Mouse (Mus musculus): ENCODE measurements around the gene Snx29.

The Snx29 gene

DNA sequence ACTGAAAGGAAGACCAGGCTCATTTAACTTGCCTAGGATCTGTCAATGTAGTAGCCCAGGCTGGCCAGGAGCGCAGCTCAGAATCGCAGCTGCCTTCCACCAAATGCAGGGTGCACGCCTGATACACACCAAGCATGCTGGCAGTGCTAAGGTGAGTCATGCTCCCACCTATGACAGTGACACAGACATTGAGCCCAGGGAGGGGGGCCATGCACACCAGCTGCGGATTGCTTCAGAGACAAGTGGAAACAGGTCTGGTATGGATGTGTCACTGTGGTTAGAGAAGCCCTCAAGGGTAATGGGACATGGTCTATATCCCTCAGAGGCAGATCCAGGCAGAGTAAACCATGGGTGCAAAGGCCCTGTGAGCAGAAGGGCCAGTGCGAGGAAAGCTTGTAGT, 425.2 kb downstream of the Snx29 start:
- DNase-seq, result no peak

- no peak for DNase-seq
Measured at GRCm38 (mm10) chr16:11749111-11749510, 426.4 kb downstream of the Snx29 start.

GRCm38 (mm10) chr16:11750605-11751004, 427.9 kb downstream of the Snx29 start:
- DNase-seq, result no peak

GRCm38 (mm10) chr16:11752557-11752956, 429.8 kb downstream of the Snx29 start:
- DNase-seq, result no peak

DNA sequence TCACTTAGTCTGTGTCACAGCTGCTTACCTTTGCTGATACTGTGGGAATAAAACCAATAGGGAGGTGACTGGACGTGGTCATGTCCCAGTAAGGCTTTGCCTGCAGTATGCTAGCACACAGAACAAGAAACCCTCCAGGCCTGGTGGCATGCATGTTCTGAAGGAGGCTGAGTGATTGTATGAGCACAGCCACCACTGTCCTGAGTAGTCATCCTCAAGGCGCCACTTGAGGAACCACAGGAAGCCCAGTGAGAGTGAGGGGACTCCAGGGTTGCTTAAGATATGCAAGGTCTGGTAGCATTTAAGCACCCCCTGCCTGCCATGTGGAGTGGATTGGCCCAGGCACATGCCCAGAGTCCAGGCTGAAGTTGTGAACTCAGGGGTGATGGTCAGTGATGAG, 430.8 kb downstream of the Snx29 start:
- DNase-seq, result no peak

- no peak for DNase-seq
Measured at GRCm38 (mm10) chr16:11754136-11754535, 431.4 kb downstream of the Snx29 start.

- no peak for DNase-seq
Measured at GRCm38 (mm10) chr16:11755281-11756066, 432.8 kb downstream of the Snx29 start.

DNA sequence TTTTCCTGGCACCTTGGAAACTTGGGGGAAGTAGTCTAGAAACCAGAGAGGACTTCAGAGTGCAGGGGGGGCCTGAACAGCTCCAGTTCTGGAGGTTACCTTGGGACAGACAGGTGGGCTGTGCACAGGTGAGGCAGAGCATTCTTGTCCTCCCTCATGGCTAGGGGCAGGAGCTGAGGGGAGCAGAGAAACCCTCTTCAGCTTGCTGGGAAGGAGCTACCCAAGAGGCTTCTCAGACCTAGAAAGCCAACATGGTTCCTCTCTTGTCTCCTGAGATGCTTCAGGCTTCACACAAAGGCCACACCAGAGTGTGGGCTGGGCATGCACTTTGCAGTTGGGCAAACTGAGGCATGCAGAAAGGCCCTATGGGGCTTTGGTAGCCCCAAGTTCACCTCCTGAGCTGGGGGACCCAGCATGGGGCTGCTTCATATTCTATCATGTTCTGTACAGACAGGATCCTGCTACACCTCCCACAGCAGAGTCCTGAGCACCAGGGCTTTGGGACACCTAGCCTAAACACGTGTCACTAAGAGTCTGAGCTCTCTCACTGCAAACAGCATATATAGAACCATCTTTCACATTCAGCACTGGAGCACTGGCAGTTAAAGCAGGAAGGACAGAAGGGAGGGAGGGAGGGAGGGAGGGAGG, 434.0 kb downstream of the Snx29 start:
- DNase-seq, result no peak

- DNase-seq, result no peak
Measured at GRCm38 (mm10) chr16:11757471-11757870, 434.8 kb downstream of the Snx29 start.

DNA sequence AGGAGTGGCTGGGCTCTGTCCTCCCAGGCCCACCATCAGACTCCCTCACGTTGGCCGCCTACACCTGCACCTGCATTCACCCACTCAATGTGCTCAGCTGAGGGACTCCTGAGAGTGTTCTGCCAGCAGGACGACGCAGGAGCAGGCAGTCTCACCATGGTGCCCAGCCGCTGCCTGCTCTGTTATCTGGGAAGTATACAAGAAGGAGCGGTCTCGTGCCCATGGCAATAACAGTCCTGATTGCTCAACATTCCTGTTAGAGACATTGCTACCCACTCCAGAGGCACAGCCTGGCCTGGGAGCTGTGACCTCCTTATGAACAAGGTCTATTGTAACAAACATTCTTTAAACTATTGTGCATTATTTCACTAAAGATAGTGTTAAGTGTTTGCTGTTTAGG, 435.2 kb downstream of the Snx29 start:
- DNase-seq, result no peak

DNA sequence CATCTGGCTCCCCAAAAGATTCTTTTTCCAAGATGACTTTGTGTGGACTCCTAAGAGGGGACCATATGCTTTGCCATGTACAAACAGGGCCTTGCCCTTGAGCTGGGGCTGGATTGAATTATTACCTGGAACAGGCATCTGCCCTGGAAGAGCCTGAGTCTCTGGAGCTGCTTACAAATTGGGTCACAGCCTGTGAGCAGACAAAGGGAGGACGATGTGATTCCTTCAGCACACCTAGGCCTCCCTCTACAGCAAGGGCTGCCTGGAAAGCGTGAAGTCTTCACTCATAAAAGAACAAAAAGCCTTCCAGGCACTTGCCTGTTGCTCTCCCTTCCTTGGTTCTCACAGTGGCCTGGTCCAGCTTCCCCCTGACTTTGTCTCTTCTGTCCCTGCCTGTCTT, 449.6 kb downstream of the Snx29 start:
- no peak for DNase-seq

GRCm38 (mm10) chr16:11774321-11774720, 451.6 kb downstream of the Snx29 start:
- DNase-seq, result no peak

DNA sequence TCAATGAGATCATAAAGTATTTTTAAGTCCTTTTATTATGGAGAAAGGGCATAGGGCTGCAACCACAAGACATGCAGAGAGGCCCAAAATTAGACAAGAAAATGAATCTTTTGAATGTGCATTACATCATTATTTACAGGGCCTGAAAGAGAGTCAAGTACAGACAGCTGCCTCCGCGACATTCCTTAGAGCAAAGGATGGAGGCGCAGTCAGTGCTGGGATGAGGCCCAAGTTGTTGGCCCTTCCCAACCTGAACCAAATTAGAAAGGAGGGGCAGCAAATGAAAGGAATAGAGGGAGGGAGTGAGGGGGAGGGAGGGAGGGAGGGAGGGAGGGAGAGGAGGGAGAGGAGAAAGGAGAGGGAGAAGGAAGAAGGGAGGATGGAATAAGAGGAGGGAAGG, 453.8 kb downstream of the Snx29 start:
- no peak for DNase-seq

GRCm38 (mm10) chr16:11778191-11778590, 455.5 kb downstream of the Snx29 start:
- DNase-seq, result no peak

GRCm38 (mm10) chr16:11778715-11779460, 456.2 kb downstream of the Snx29 start:
- DNase-seq, result no peak

DNA sequence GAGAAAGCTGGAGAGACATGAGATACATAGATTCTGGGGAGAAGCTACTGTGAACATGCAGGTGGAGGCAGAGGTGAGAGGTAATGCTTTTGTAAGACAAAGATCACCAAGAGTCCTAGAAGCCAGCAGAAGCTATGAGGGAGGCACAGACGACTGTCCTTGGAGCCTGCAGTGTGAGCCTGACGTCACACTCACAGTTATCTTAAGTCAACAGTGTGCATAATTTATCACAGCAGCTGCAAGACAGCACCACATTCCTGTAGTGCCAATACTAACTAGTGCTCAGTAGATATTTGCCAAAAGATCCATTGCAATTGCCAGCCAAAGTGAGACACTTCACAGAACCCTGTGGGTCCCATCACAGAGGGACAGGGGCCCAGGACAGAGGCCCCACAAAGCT, 459.4 kb downstream of the Snx29 start:
- no peak for DNase-seq

- DNase-seq, result no peak
Measured at GRCm38 (mm10) chr16:11783337-11783736, 460.6 kb downstream of the Snx29 start.

DNA sequence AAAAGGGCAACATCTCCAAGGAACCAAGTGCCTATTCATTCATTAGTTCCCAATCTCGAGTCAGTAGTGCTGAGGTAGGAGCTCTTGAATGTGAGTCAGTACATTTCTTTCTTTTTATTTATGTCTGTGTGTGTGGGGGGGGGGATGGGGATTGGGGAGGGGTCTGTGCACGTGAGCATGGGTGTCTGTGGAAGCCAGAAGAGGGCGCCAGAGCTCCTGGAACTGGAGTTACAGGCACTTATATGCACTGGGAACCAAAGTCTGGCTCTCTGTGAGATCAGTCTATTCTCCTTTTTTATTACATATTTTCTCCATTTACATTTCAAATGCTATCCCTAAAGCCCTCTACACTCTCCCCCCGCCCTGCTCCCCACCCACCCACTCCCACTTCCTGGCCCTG, 461.6 kb downstream of the Snx29 start:
- no peak for DNase-seq

DNA sequence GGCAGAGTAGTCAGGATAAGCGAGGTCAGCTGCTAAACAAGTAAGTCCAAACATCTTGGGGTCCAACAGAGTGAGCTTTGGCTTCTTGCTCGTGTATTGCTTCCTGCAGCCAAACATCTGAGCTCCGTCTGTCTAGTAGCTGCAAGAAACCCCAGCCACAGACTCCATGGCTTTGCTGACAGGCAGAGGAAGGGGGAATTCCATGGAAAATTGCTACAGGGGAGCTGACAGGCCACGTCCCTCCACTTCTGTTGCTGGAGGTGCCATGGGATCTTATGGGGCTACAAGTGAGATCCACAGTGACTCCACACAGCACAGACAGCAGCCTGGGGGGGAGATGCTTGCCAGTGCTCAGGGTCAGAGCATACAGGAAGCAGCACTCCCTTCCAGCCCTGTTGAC, 463.1 kb downstream of the Snx29 start:
- no peak for DNase-seq

DNA sequence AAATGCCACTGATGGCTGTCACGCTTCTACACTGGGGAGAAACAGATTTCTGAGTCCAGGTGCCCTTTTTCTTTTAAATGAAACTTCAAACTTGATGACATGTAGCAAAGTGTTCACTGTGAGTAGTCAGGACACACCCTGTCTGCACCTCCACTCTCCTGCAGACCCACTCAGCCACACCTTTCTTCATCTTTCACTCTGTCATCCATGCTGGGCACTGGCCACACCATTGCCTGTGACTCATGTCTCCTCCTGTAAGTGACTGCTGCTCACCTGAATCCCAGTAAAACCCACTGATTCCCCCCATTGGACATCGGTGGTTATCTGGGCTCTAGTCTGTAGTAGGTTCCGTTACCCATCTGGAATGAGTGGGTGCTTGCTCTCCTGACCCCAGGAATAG, 467.8 kb downstream of the Snx29 start:
- DNase-seq, result no peak

DNA sequence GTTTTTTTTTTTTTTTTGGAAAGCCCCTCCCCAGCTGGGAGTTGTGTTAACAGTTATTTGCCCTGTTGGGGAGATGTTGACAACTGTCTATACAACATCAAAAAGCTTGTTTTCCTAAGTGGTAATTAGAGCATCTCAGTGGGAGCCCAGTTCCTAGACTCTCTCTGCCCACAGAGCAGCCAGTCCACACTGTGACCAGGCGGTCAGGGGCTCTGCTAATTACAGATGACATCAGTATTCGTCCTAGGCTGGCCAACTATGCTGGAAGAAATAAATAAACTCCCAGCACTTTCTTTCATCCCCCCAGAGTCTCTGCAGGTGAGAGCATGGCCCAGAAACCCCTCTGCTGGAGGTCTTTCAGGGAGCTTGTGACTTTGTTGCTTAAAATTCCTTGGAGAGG, 470.7 kb downstream of the Snx29 start:
- no peak for DNase-seq

DNA sequence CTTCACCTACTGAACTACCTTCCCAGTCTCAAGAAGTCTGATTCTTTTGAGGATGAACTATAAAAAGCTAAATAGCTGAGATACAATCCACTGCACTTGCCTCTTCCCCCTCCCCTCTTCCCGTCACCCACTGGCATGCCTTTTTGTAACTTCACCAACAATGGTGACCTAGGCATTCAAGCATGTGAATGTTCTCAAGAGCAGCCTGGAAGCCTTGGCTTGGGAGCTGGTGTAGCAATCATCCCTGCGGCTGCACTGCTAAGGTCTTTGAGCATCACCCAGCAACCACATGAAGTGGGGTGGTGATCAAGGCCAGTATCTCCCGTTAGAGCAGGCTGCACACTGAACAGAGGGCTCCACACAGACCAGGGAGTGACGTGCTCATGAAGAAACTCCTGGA, 471.9 kb downstream of the Snx29 start:
- DNase-seq, result no peak

DNA sequence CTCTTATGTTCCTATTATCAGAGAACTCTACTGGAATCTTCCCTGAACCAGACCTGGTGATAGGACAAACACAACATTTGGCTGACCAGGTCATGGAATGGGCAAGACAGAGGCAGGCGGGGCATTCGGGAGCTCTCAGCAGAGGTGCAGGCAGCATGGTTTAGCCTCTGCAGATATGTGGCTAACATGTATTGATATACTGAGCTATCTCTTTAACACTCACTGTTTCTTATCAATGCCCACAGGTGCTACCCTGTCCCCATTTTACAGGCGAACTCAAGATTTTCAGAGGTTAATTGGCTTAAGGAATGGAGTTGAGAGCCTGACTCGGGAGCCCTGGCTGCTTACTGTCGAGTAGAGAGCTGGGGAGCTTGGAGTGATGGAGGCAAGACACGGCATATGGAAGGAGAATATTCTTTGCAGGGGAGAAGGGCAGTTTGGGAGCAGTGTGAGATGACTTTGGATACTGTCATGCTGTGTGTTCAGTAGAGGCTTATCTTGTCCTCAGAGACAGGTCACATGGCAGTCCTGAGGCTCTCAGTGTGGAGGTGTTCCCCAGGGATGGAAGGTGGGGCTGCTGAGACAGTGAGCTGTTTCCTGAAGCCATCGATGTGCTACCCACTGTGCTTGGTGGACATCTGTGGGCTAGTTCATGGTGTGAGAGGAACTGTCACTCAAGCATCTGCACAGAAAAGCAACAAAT, 473.2 kb downstream of the Snx29 start:
- no peak for DNase-seq

Data from kidney, postnatal 14 days (tissue).